Mouse (Mus musculus) liver, embryonic 14.5 days (tissue): ENCODE measurements at regions not wholly inside any gene's neighbourhood (a gene's known extent, or its start where the extent isn't known, plus 50 kb on each side); places are given as distances from the start of the nearest gene placed in this dataset.

Experiments used
- CTCF ChIP-seq: IDR thresholded peaks from 2 replicates; pipeline ENCODE4 v1.5.1; 2016; ENCODE audit warnings: antibody characterized with exemption, low read depth, control low read depth
- EP300 ChIP-seq: IDR thresholded peaks from 2 replicates; pipeline ENCODE4 v1.6.1; 2016; ENCODE audit warnings: antibody characterized with exemption, low read depth

- TF ChIP-seq EP300: no peak
- TF ChIP-seq CTCF: no peak
Observed at GRCm38 (mm10) chr19:15052642-15053239, 454.9 kb upstream of the Tle4 start.
